Mouse (Mus musculus): Measurements from ENCODE around the gene Abca4. TPM values are rescaled to one million over a fixed set of nuclear protein-coding genes. Genes with fewer than 3 reads are reported as not detected.
"Not testable (repeated sequence)": the region's sequence is repeated elsewhere in the genome, so short reads cannot be mapped to it uniquely, and the experiment has no call there.

The Abca4 gene
- polyA plus RNA-seq, 1 experiment from 2014 or later: not detected

DNA sequence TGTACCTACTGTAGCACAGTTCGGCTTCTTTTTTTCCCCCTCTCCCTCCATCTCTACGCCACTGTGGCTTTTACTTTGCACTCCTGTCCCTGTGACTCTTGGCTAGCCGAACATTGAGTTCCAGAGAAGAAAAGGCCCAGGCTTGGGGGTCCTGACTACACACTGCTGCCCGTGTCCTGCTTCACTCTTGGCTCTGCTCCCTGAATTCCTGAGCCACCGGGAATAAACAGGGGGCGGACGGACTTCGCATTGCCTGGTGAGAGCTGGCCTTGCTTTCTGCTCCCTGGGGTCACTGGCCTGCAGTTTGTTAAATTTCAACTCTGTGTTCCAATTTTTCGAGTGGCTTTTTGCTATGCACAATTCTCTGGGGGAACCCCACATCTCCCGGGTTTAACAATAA is 30.1 kb downstream of the Abca4 start:
- WGBS (ENCODE audit: missing documents): 92% methylated on average over 10 of the region's 10 CpGs
- no peaks in the 10 kb centered on the region for H3K79me2 ChIP-seq (ENCODE audit: inconsistent target)
- H3K36me3 ChIP-seq (ENCODE audit: inconsistent target): no peaks in the 10 kb centered on the region
- no peak overlapping the region for H3K27ac ChIP-seq
- H3K4me3 ChIP-seq (ENCODE audit: inconsistent target): no peak overlapping the region

- H3K36me3 ChIP-seq (ENCODE audit: inconsistent target): no peaks in the 10 kb centered on the region
- 13% methylated on average over 6 of the region's 6 CpGs for WGBS (ENCODE audit: missing documents)
- no peak overlapping the region for H3K27ac ChIP-seq
- H3K4me3 ChIP-seq (ENCODE audit: inconsistent target): no peak overlapping the region
- H3K79me2 ChIP-seq (ENCODE audit: inconsistent target): no peaks in the 10 kb centered on the region
Measured at GRCm38 (mm10) chr3:122078141-122078540, 33.9 kb downstream of the Abca4 start.

- Histone ChIP-seq H3K79me2 (ENCODE audit: inconsistent target) (no peaks in the 10 kb centered on the region), H3K27ac (no peak overlapping the region), H3K4me3 (ENCODE audit: inconsistent target) (no peak overlapping the region), H3K36me3 (ENCODE audit: inconsistent target) (no peaks in the 10 kb centered on the region)
- WGBS (ENCODE audit: missing documents): 75% methylated on average over 6 of the region's 6 CpGs
Measured at GRCm38 (mm10) chr3:122079172-122079571, 34.9 kb downstream of the Abca4 start.

GRCm38 (mm10) chr3:122081634-122082033 is 37.4 kb downstream of the Abca4 start:
- not testable (repeated sequence) for H3K79me2 ChIP-seq (ENCODE audit: inconsistent target); H3K4me3 ChIP-seq (ENCODE audit: inconsistent target); H3K36me3 ChIP-seq (ENCODE audit: inconsistent target); H3K27ac ChIP-seq
- WGBS (ENCODE audit: missing documents): 100% methylated on average over 1 of the region's 8 CpGs

DNA sequence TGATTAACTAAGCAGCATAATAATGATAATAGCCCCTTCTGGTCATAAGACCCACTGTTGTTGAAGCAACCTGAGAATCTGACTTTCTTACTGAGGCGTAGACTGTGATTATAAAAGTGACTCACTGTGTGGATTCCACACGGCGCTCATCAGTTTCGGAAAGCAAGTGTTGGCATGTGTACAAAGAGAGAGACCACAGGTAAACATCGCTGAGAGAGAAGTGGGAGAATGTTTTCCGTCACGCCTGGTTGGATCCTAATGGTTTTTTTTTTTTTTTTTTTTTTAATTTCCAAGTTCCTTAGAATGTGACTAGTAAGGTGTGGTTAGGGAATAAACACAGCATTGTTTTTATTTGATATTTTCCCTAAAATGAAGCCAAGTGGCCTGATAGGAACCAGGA is 38.1 kb downstream of the Abca4 start:
- Histone ChIP-seq H3K79me2 (ENCODE audit: inconsistent target) (no peaks in the 10 kb centered on the region), H3K27ac (no peak overlapping the region), H3K36me3 (ENCODE audit: inconsistent target) (no peaks in the 10 kb centered on the region), H3K4me3 (ENCODE audit: inconsistent target) (no peak overlapping the region)
- 96% methylated on average over 7 of the region's 7 CpGs for WGBS (ENCODE audit: missing documents)

- WGBS (ENCODE audit: missing documents): 94% methylated on average over 17 of the region's 18 CpGs
- Histone ChIP-seq H3K79me2 (ENCODE audit: inconsistent target) (no peaks in the 10 kb centered on the region), H3K27ac (no peak overlapping the region), H3K4me3 (ENCODE audit: inconsistent target) (no peak overlapping the region), H3K36me3 (ENCODE audit: inconsistent target) (no peaks in the 10 kb centered on the region)
Measured at GRCm38 (mm10) chr3:122085157-122085989, 41.1 kb downstream of the Abca4 start.

DNA sequence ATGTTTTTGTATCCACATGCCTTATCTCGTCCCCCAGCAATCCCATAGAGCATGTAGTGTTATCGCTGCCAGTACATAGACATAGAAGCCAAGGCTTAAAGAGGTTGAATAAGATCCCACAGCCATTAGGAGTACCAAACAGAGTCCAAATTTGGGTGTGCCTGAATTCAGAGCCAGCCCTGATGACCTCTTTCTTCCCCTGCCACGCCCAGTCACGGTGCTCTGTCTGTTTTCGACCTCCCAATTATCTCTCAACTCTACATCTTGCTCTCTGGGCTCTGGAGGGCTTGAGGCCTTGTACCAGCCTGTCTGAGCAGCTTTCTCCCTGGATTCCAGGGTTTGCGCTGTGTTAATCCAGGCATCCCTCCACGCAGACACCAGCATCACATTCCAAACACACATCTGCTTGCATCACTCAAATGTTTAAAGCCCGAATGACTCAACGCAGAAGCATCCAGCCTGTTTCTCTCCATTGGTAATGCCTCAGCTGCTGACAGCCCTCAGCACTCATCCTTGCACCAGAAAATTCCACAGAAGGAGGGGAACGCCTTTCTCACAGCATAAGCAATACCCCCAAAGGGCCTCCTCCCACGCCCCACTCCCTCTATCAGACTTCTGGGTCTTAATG is 43.9 kb downstream of the Abca4 start:
- Histone ChIP-seq H3K79me2 (ENCODE audit: inconsistent target) (no peaks in the 10 kb centered on the region), H3K36me3 (ENCODE audit: inconsistent target) (no peaks in the 10 kb centered on the region), H3K4me3 (ENCODE audit: inconsistent target) (no peak overlapping the region), H3K27ac (no peak overlapping the region)
- WGBS (ENCODE audit: missing documents): 95% methylated on average over 9 of the region's 11 CpGs

- Histone ChIP-seq H3K79me2 (ENCODE audit: inconsistent target) (no peaks in the 10 kb centered on the region), H3K27ac (no peak overlapping the region), H3K4me3 (ENCODE audit: inconsistent target) (no peak overlapping the region), H3K36me3 (ENCODE audit: inconsistent target) (no peaks in the 10 kb centered on the region)
- WGBS (ENCODE audit: missing documents): 84% methylated on average over 6 of the region's 6 CpGs
Measured at GRCm38 (mm10) chr3:122090338-122090737, 46.1 kb downstream of the Abca4 start.

DNA sequence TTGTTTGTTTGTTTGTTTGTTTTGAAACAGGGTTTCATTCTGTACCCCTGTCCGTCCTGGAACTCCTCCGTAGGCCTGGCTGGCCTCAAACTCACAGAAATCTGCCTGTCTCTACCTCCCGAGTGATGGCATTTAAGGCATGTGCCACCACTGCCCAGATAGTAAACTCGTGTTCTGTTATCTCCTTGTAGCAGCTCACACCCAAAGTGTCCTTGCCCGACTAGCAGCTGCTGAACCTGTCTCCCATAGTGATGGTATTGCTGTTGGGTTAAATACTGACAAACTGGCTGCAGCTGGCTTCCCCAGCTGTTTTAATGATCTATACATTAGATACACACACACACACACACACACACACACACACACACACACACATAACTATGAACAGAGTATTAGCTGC is 55.5 kb downstream of the Abca4 start:
- H3K4me3 ChIP-seq (ENCODE audit: inconsistent target): no peak overlapping the region
- no peak overlapping the region for H3K27ac ChIP-seq
- H3K36me3 ChIP-seq (ENCODE audit: inconsistent target): no peaks in the 10 kb centered on the region
- WGBS (ENCODE audit: missing documents): 89% methylated on average over 5 of the region's 5 CpGs
- H3K79me2 ChIP-seq (ENCODE audit: inconsistent target): no peaks in the 10 kb centered on the region

- 88% methylated on average over 4 of the region's 7 CpGs for WGBS (ENCODE audit: missing documents)
- Histone ChIP-seq H3K4me3 (ENCODE audit: inconsistent target) (no peak overlapping the region), H3K79me2 (ENCODE audit: inconsistent target) (no peaks in the 10 kb centered on the region), H3K36me3 (ENCODE audit: inconsistent target) (no peaks in the 10 kb centered on the region), H3K27ac (no peak overlapping the region)
Measured at GRCm38 (mm10) chr3:122102091-122102490, 57.8 kb downstream of the Abca4 start.

DNA sequence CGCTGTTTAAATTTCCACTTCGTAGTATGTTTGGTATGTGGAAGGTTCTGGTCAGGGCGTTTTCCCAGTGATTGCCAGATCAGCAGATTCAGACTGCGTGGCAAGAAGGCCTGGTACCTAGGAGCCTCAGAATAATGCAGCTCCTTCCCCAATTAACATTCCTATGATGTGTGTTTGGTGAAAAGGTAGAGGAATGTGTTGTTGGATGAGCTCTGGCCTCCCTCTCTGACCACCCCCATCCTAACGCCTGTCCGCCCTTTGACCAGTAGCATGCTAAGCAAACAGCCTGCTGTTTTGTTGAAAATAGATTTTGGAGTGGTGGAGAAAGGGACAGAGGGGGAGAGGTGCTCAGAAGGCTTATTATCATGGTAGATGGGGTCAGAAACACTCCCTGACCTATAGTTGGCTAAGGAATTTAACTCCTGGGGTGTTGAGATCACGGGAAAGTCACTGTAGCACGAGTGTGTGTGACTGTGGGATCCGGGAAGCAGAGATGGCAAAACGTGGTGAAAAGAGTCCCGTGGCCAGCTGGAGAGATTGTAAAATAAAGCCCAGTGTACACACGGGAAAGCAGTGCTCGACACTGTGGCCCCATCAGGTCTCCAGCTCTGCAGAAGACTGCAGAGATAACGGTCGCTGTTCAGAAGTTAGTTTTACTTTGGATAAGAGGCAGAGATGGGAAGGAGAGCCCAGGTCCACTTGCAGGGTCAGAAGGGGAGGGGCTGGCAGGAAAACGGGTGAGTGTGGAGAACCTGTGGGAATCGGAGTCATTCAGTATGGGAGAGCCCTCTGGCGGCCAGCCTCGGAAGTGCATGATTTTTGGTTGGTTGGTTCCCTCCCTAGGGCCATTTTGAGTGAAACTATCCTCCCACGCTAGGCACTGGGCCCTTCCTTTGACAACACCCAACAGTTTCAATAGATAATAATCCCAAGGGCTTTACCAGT is 59.9 kb downstream of the Abca4 start:
- Histone ChIP-seq H3K27ac (no peak overlapping the region), H3K4me3 (ENCODE audit: inconsistent target) (no peak overlapping the region), H3K36me3 (ENCODE audit: inconsistent target) (no peaks in the 10 kb centered on the region), H3K79me2 (ENCODE audit: inconsistent target) (no peaks in the 10 kb centered on the region)
- WGBS (ENCODE audit: missing documents): 50% methylated on average over 20 of the region's 20 CpGs

DNA sequence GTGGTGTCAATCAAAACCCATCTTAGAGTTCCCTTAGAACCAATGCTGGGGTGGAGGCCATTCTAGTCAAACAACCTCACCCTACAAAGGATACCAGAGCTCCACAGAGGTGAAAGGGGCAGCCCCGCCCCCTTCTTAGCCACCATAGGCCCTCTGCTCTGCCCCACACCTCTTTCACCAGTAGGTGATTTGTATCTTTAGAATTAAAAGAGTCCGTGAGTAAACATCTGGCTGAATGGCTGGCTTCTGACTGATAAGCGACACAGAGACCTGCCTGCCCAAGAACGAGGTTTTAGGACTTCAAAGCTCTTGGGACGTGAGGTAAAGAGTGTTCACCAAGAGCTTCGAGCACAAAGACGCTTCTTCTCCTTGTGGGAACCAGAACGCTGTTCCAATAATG is 62.7 kb downstream of the Abca4 start:
- no peaks in the 10 kb centered on the region for H3K79me2 ChIP-seq (ENCODE audit: inconsistent target)
- H3K4me3 ChIP-seq (ENCODE audit: inconsistent target): no peak overlapping the region
- H3K36me3 ChIP-seq (ENCODE audit: inconsistent target): no peaks in the 10 kb centered on the region
- 74% methylated on average over 7 of the region's 8 CpGs for WGBS (ENCODE audit: missing documents)
- H3K27ac ChIP-seq: no peak overlapping the region

DNA sequence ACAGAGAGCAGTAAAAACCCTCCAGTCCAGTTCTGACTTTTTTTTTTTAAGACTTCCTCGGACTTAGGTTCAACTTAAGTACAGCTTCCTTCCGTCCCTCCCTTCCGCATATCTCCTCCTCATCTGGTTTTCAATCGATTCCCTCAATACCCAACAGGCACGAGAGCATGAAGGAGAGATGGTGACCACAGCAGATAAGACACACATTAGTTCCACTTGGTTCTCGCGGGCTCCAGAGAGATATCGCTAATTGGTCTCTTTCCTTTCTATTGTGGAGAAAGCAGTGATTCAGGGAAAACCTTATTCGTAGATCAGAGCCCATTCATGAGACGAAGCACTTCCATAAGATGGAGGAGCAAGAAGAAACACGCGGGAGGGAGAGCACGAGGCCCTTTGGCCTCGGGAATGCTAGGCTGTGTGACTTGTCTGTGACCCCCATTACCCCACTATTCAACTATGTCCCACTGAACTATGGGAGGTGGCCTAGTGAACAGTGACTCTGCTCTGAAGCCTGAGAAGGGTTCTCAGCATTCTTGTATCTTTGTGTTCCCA is 63.5 kb downstream of the Abca4 start:
- 81% methylated on average over 14 of the region's 14 CpGs for WGBS (ENCODE audit: missing documents)
- Histone ChIP-seq H3K36me3 (ENCODE audit: inconsistent target) (no peaks in the 10 kb centered on the region), H3K79me2 (ENCODE audit: inconsistent target) (no peaks in the 10 kb centered on the region), H3K27ac (no peak overlapping the region), H3K4me3 (ENCODE audit: inconsistent target) (no peak overlapping the region)

- Histone ChIP-seq H3K27ac (no peak overlapping the region), H3K36me3 (ENCODE audit: inconsistent target) (no peaks in the 10 kb centered on the region), H3K4me3 (ENCODE audit: inconsistent target) (no peak overlapping the region), H3K79me2 (ENCODE audit: inconsistent target) (no peaks in the 10 kb centered on the region)
- WGBS (ENCODE audit: missing documents): 68% methylated on average over 4 of the region's 4 CpGs
Measured at GRCm38 (mm10) chr3:122109461-122109860, 65.2 kb downstream of the Abca4 start.

Measured in macrophage (primary cell).